Mouse (Mus musculus) cerebellum, adult 8-10 months (tissue): ENCODE measurements at regions not wholly inside any gene's neighbourhood (a gene's known extent, or its start where the extent isn't known, plus 50 kb on each side); places are given as distances from the start of the nearest gene placed in this dataset.
A peak's percentile ranks its signal among the peaks of the same experiment; 100 is the strongest.
"Not testable (repeated sequence)": the region's sequence is repeated elsewhere in the genome, so short reads cannot be mapped to it uniquely, and the experiment has no call there.

ENCODE experiments used
- DNase-seq: peaks from one replicate; pipeline ENCODE4 v3.0.0; 2022

GRCm38 (mm10) chr1:23316288-23316687 lies 81.3 kb downstream of the Ogfrl1 start:
- not testable (repeated sequence) for DNase-seq

- not testable (repeated sequence) for DNase-seq
These were observed 82.7 kb downstream of the Ogfrl1 start for GRCm38 (mm10) chr1:23314863-23315262.

GRCm38 (mm10) chr1:23292718-23293117 lies 104.9 kb downstream of the Ogfrl1 start:
- no peak for DNase-seq

- peak; percentile 30 for DNase-seq
These were observed 110.8 kb downstream of the Ogfrl1 start for GRCm38 (mm10) chr1:23286741-23287140.

- no peak for DNase-seq
These were observed 114.7 kb downstream of the Ogfrl1 start for GRCm38 (mm10) chr1:23282870-23283219.

- no peak for DNase-seq
These were observed 115.2 kb downstream of the Ogfrl1 start for GRCm38 (mm10) chr1:23282215-23282869.

- no peak for DNase-seq
These were observed 117.7 kb downstream of the Ogfrl1 start for GRCm38 (mm10) chr1:23279827-23280226.

GRCm38 (mm10) chr1:23272077-23272476 lies 125.5 kb downstream of the Ogfrl1 start:
- DNase-seq, result no peak

- no peak for DNase-seq
These were observed 126.4 kb downstream of the Ogfrl1 start for GRCm38 (mm10) chr1:23270910-23271822.

GRCm38 (mm10) chr1:23268062-23268461 lies 129.5 kb downstream of the Ogfrl1 start:
- no peak for DNase-seq

- DNase-seq, result no peak
These were observed 131.9 kb downstream of the Ogfrl1 start for GRCm38 (mm10) chr1:23265556-23266232.

GRCm38 (mm10) chr1:23264251-23264650 lies 133.3 kb downstream of the Ogfrl1 start:
- no peak for DNase-seq

- no peak for DNase-seq
These were observed 133.8 kb downstream of the Ogfrl1 start for GRCm38 (mm10) chr1:23263798-23264197.

GRCm38 (mm10) chr1:23261652-23262051 lies 135.9 kb downstream of the Ogfrl1 start:
- no peak for DNase-seq

GRCm38 (mm10) chr1:23257306-23257895 lies 140.2 kb downstream of the Ogfrl1 start:
- no peak for DNase-seq

- DNase-seq, result peak; percentile 74
These were observed 141.0 kb downstream of the Ogfrl1 start for GRCm38 (mm10) chr1:23256630-23257001.

- DNase-seq, result peak; percentile 97
These were observed 141.5 kb downstream of the Ogfrl1 start for GRCm38 (mm10) chr1:23255925-23256629.

GRCm38 (mm10) chr1:23254235-23254634 lies 143.3 kb downstream of the Ogfrl1 start:
- no peak for DNase-seq

GRCm38 (mm10) chr1:23231522-23231921 lies 129.5 kb upstream of the 4933415F23Rik start:
- DNase-seq, result no peak

GRCm38 (mm10) chr1:23228478-23228877 lies 126.4 kb upstream of the 4933415F23Rik start:
- DNase-seq, result no peak

- DNase-seq, result no peak
These were observed 112.6 kb upstream of the 4933415F23Rik start for GRCm38 (mm10) chr1:23214462-23215158.

- DNase-seq, result no peak
These were observed 105.8 kb upstream of the 4933415F23Rik start for GRCm38 (mm10) chr1:23207843-23208242.
